Mouse (Mus musculus) thymus, adult 2 months (tissue): ENCODE results near the gene Rbfox2. TPM values are rescaled to one million over a fixed set of nuclear protein-coding genes. Genes with fewer than 3 reads are reported as not detected.

Experiments
- DNase-seq: peaks from one replicate; pipeline ENCODE4 v3.0.0; 2021
- H3K27ac ChIP-seq: fragments of 200-500 bp; 2 replicates; pipeline ENCODE4 v1.5.1; 2012; ENCODE audit warnings: low read length, control low read depth; ENCODE audit not compliant: control insufficient read depth, insufficient read depth
- H3K27me3 ChIP-seq: fragments of 200-500 bp; 2 replicates; pipeline ENCODE4 v1.6.1; 2012; ENCODE audit warnings: mild to moderate bottlenecking, low read length, moderate library complexity, mixed read lengths; ENCODE audit not compliant: control insufficient read depth, insufficient read depth
- H3K36me3 ChIP-seq: fragments of 200-500 bp; 2 replicates; pipeline ENCODE4 v1.6.1; 2012; ENCODE audit warnings: mild to moderate bottlenecking, low read length, moderate library complexity; ENCODE audit not compliant: control insufficient read depth, insufficient read depth
- H3K4me1 ChIP-seq: fragments of 200-500 bp; replicated peaks from 2 replicates; pipeline ENCODE4 v1.6.1; 2012; ENCODE audit warnings: low read length; ENCODE audit not compliant: control insufficient read depth, insufficient read depth
- H3K4me3 ChIP-seq: fragments of 200-500 bp; 2 replicates; pipeline ENCODE4 v1.5.1; 2012; ENCODE audit warnings: mild to moderate bottlenecking, low read length, control low read depth, moderate library complexity; ENCODE audit not compliant: control insufficient read depth, insufficient read depth
- CTCF ChIP-seq: fragments of 200-500 bp; IDR thresholded peaks from 2 replicates; pipeline ENCODE4 v1.5.1; 2012; ENCODE audit warnings: mild to moderate bottlenecking, control low read depth, low read length, moderate library complexity, borderline replicate concordance; ENCODE audit not compliant: control insufficient read depth, poor library complexity, insufficient read depth; ENCODE audit errors: extremely low read depth
- POLR2A ChIP-seq: fragments of 200-500 bp; IDR thresholded peaks from 2 replicates; pipeline ENCODE4 v1.6.1; 2012; ENCODE audit warnings: mild to moderate bottlenecking, low read length, control low read depth, moderate library complexity; ENCODE audit not compliant: control insufficient read depth, poor library complexity, insufficient read depth; ENCODE audit errors: extremely low read depth
- WGBS: fragments of 180-500 bp; shearing (Covaris S2); methylation state at CpG from one replicate; pipeline ENCODE4 v1.1.7; 2018; 5-methylcytosine and 5-hydroxymethylcytosine counted together
- polyA plus RNA-seq: library from polyadenylated mRNA; depleted of rRNA; stranded (reverse); fragments of >200 nt; gene quantifications from 2 replicates; pipeline ENCODE4 v1.2.3, GENCODE M21; 2012; rRNA removed

Rbfox2 gene
- polyA plus RNA-seq, 1 experiment: 20.5 TPM

DNA sequence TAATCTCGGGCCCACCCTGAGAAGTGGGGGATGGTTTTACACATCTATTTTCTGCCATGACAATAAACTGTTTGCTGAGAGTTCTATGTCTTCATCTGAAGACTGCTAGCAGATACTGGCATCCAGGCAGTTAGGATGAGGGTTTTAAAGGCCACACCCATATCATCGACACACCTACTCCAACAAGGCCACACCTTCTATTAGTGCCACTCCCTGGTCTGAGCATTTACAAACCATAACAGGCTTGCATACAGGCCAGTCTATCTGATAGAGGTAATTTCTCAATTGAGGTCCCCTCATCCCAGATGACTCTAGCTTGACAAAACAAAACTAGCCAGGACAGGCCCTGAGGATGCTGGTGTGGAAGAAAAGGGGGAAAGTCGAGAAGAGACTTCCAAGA, 271.2 kb downstream of the Rbfox2 start:
- no peak overlapping the region for H3K27ac ChIP-seq
- TF ChIP-seq POLR2A (no peak), CTCF (no peak)
- 90% methylated on average over 3 of the region's 3 CpGs for WGBS
- no peaks in the 10 kb centered on the region for H3K27me3 ChIP-seq
- no peak for DNase-seq
- no peak overlapping the region for H3K4me3 ChIP-seq
- H3K36me3 ChIP-seq: no peaks in the 10 kb centered on the region
- no peaks in the 10 kb centered on the region for H3K4me1 ChIP-seq

DNA sequence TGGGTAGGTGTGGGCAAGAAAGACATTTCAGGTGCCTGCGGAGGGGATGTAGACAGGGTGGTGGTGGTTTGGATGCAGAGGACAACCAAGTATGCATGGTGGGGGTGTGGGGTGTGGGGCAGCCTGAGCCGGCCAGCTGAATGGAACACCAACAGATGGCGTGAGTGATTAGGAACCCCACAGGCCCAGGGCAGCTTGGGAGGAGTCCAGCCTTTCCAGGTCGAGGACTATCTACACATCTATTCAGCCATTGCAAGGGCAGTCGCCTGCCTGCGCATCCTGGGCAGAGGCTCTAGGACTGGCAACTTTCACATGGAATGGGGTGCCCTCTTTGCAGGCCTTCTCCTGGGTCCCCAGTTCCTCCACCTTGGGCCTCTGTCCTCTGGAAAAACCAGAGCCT, 272.3 kb downstream of the Rbfox2 start:
- Histone ChIP-seq H3K27me3 (no peaks in the 10 kb centered on the region), H3K4me3 (no peak overlapping the region), H3K36me3 (no peaks in the 10 kb centered on the region), H3K4me1 (no peaks in the 10 kb centered on the region), H3K27ac (no peak overlapping the region)
- no peak for TF ChIP-seq POLR2A
- no peak for TF ChIP-seq CTCF
- no peak for DNase-seq
- WGBS: 89% methylated on average over 6 of the region's 6 CpGs

DNA sequence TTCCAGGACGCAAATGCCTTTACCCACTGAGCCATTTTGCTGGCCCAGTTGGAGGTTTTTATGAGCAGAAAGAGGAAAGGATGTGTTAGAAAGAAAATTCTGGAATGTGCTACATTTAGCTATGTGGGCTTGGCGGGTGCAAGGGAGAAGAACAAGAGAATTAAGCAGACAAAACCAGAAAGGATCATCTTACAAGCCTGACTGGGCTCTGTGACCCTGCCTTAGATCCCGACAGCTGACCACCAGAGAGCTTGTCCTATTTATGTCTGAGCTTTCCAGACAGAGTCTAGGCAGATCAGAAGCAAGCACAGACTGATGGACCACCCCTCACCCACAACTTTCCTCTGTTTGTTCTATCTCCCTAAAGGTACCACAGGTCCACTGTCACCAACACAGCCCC, 275.5 kb downstream of the Rbfox2 start:
- H3K4me1 ChIP-seq: no peaks in the 10 kb centered on the region

DNA sequence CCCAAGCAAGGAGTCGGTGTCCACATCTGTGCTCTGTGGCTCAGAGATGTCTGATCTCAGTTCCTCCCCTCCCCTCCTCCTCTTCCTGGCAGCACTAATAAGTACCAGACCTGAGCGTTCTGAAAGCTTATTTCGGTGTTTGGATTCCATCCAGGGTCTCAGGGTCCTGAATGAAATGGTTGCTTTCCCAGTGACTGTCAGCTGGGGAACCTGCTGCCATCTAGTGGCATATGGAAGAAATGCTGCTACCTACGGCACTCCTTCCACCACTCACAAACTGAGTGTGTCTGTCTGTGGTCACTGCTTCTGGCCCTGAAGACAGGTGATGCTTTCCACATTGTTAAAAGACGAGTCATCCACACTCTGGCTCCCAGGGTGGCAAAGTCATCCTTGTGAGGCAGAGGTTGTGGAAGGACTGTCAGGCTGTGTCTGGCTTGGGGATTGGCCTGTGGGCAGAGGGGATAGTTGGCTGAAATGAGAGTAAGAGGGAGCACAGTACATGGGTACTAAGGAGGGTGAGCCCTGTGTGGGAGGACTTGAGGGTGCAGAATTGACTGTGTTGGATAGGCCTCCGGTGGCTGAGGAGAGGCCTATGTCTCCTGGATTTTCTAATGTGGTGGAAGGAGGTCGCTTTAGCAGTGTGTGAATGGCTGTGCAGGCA, 277.3 kb downstream of the Rbfox2 start:
- H3K27me3 ChIP-seq: no peaks in the 10 kb centered on the region
- no peak overlapping the region for H3K27ac ChIP-seq
- no peak overlapping the region for H3K4me3 ChIP-seq
- peak; percentile 14 for DNase-seq
- H3K4me1 ChIP-seq: no peaks in the 10 kb centered on the region
- no peaks in the 10 kb centered on the region for H3K36me3 ChIP-seq
- peak; percentile 33; the same call in 1 of the 2 replicates for TF ChIP-seq CTCF
- no peak for TF ChIP-seq POLR2A
- 33% methylated on average over 7 of the region's 7 CpGs for WGBS

More for the DNA sequence above, 275.5 kb downstream of the Rbfox2 start:
- no peak overlapping the region for H3K27ac ChIP-seq
- no peaks in the 10 kb centered on the region for H3K27me3 ChIP-seq
- no peak for DNase-seq
- H3K36me3 ChIP-seq: no peaks in the 10 kb centered on the region
- TF ChIP-seq CTCF (no peak), POLR2A (no peak)
- 84% methylated on average over 3 of the region's 3 CpGs for WGBS
- no peak overlapping the region for H3K4me3 ChIP-seq

Other genes with a start within 250 kb of the Rbfox2 start
- gene Apol7a, start 92.1 kb upstream of the Rbfox2 start, polyA plus RNA-seq: 0.19 and 0.20 TPM in 2 replicates
- 2.8 and 5.4 TPM in 2 replicates for gene Apol9a, start 104.1 kb upstream of the Rbfox2 start, polyA plus RNA-seq
- gene Apol7b, start 140.5 kb upstream of the Rbfox2 start, polyA plus RNA-seq: 0.10 and 0.27 TPM in 2 replicates
- gene Apol10a, start 170.0 kb upstream of the Rbfox2 start, polyA plus RNA-seq: not detected in 2 replicates
- gene Apol11a, start 201.3 kb upstream of the Rbfox2 start, polyA plus RNA-seq: 0.11 and 0.14 TPM in 2 replicates
- 10.0 and 13.6 TPM in 2 replicates for gene Apol7c, start 226.3 kb upstream of the Rbfox2 start, polyA plus RNA-seq